Mouse (Mus musculus) lung, embryonic 14.5 days (tissue): Measurements from ENCODE around the gene Uba2. TPM values are rescaled to one million over a fixed set of nuclear protein-coding genes. Genes with fewer than 3 reads are reported as not detected.

Source experiments
- ATAC-seq: fragments of 200-750 bp; cut with Nextera tagmentation; 2 replicates; pipeline ENCODE4 v1.8.0; 2017; ENCODE audit warnings: mild to moderate bottlenecking, moderate TSS enrichment, moderate library complexity; ENCODE audit not compliant: insufficient read depth
- DNase-seq: peaks from one replicate; pipeline ENCODE4 v3.0.0-alpha.2; 2015
- H3K27ac ChIP-seq: fragments of 300-500 bp; sonication (generic); 2 replicates; pipeline ENCODE4 v1.5.1; 2014; ENCODE audit warnings: low read depth, mild to moderate bottlenecking, moderate library complexity
- H3K27me3 ChIP-seq: fragments of 300-500 bp; sonication (generic); 2 replicates; pipeline ENCODE4 v1.6.1; 2014; ENCODE audit warnings: low read length, control low read depth; ENCODE audit not compliant: insufficient read depth
- H3K36me3 ChIP-seq: fragments of 300-500 bp; sonication (generic); 2 replicates; pipeline ENCODE4 v1.6.1; 2014; ENCODE audit warnings: control low read depth; ENCODE audit not compliant: insufficient read depth
- H3K4me1 ChIP-seq: fragments of 300-500 bp; sonication (generic); 2 replicates; pipeline ENCODE4 v1.6.1; 2014; ENCODE audit warnings: antibody characterized with exemption, control low read depth; ENCODE audit not compliant: insufficient read depth
- H3K4me2 ChIP-seq: fragments of 300-500 bp; sonication (generic); 2 replicates; pipeline ENCODE4 v1.6.1; 2014; ENCODE audit warnings: mild to moderate bottlenecking
- H3K4me3 ChIP-seq: fragments of 300-500 bp; sonication (generic); 2 replicates; pipeline ENCODE4 v1.5.1; 2014; ENCODE audit warnings: low read depth, low read length
- H3K9ac ChIP-seq: fragments of 300-500 bp; sonication (generic); 2 replicates; pipeline ENCODE4 v1.6.1; 2014
- H3K9me3 ChIP-seq: fragments of 300-500 bp; sonication (generic); 2 replicates; pipeline ENCODE4 v1.6.1; 2016; ENCODE audit warnings: low read depth, low read length, control low read depth
- CTCF ChIP-seq: IDR thresholded peaks from 2 replicates; pipeline ENCODE4 v1.5.1; 2016; ENCODE audit warnings: antibody characterized with exemption, low read depth
- WGBS: fragments of 180-500 bp; shearing (Covaris S2); extraction: QIAGEN DNeasy Blood & Tissue Kit; methylation state at CpG from one replicate; pipeline ENCODE4 v1.1.7; 2014; 5-methylcytosine and 5-hydroxymethylcytosine counted together
- polyA plus RNA-seq: library from polyadenylated mRNA; unstranded; fragments of >200 nt; fragmentation: Nextera tagmentation; extraction: Ambion mirVana; gene quantifications from 2 replicates; pipeline ENCODE4 v1.2.1, GENCODE M21; 2014

The Uba2 gene
- 229 and 231 TPM in 2 replicates for polyA plus RNA-seq

DNA sequence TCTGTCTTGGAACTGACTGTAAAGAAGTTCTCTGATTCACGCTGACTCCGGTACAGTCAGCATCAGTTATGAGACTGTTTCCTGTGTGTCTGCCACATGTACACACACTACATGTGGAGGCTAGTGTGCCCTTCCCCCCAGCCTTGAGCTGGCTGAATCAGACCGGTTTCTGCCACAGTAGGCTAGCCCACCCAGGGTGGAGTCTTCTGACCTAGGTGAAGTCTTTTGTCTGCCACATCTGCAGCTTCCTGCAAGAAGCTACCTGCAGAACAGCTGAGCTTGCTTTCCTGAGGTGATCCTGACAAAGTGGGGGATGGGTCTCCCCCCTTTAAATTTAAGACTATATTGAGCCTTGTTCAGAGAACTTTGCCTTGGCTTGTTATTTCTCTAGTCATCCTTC is at the start of gene Uba2:
Uba2 (minus strand) TSS at position 146 of the 400 bp plus-strand sequence.
- Histone ChIP-seq H3K4me1 (0 out of 2 replicates have a peak, but pooled peaks cover 3% of the 10 kb centered on the region), H3K27ac (peak within 1 kb of the TSS; percentile 89), H3K27me3 (no peaks in the 10 kb centered on the region), H3K9me3 (no peaks in the 10 kb centered on the region), H3K36me3 (peaks cover 10% of the 10 kb centered on the region), H3K4me2 (peak within 1 kb of the TSS; percentile 71), H3K9ac (peak within 1 kb of the TSS; percentile 96), H3K4me3 (peak within 1 kb of the TSS; percentile 96)
- no peak for DNase-seq
- TF ChIP-seq CTCF, result no peak
- WGBS, result 79% methylated on average over 3 of the region's 3 CpGs
- no peak for ATAC-seq

DNA sequence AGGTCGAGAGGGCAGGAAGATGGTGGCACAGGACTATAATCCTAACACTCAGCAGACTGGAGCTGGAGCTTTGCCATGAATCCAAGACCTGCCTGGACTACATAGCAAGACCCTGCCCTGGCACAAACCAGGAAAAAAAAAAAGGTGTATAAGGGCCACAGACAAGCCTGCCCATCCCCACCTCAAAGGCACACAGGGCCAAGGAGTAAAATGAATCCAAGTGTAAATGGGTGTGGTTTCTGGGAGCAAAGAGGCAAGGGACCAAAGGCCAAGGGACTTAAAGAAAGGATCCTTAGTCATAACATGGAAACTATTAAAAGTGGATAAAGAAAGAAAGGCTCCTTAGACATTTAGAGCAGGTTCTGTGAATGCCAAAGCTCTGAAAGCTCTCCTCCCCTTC is 49.1 kb upstream of the Uba2 start:
- no peak overlapping the region for H3K9ac ChIP-seq
- no peak for ATAC-seq
- H3K4me3 ChIP-seq, result no peak overlapping the region
- DNase-seq, result no peak
- H3K4me2 ChIP-seq, result no peak overlapping the region
- no peak overlapping the region for H3K27ac ChIP-seq
- no peaks in the 10 kb centered on the region for H3K27me3 ChIP-seq
- no peak for TF ChIP-seq CTCF
- 70% methylated on average over 1 of the region's 1 CpGs for WGBS
- H3K9me3 ChIP-seq, result no peaks in the 10 kb centered on the region
- no peaks in the 10 kb centered on the region for H3K4me1 ChIP-seq
- peaks cover 98% of the 10 kb centered on the region for H3K36me3 ChIP-seq

DNA sequence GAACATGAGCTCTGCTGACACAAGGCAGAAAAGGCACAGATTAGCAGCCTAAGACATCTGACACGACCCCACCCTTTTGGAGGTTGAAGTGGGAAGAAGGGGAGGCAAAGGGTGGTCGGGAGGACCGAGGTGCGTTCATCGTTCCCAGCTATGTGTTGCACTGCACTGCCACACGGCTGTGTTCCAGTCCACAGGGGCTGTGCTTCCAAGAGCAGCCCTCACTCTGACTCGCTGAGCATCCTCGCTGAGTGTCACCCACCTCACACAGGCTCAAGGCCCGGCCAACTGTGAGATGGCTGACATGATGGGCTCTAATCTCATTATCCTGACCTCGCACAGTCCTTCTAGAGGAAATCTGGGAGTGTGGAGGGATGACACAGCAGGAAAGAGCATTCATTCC is 47.1 kb upstream of the Uba2 start:
- no peak overlapping the region for H3K9ac ChIP-seq
- H3K27me3 ChIP-seq, result no peaks in the 10 kb centered on the region
- DNase-seq, result no peak
- H3K4me3 ChIP-seq, result no peak overlapping the region
- TF ChIP-seq CTCF, result no peak
- WGBS, result 85% methylated on average over 10 of the region's 10 CpGs
- H3K27ac ChIP-seq, result no peak overlapping the region
- peaks cover 98% of the 10 kb centered on the region for H3K36me3 ChIP-seq
- H3K9me3 ChIP-seq, result no peaks in the 10 kb centered on the region
- H3K4me1 ChIP-seq, result no peaks in the 10 kb centered on the region
- H3K4me2 ChIP-seq, result no peak overlapping the region
- ATAC-seq, result no peak

DNA sequence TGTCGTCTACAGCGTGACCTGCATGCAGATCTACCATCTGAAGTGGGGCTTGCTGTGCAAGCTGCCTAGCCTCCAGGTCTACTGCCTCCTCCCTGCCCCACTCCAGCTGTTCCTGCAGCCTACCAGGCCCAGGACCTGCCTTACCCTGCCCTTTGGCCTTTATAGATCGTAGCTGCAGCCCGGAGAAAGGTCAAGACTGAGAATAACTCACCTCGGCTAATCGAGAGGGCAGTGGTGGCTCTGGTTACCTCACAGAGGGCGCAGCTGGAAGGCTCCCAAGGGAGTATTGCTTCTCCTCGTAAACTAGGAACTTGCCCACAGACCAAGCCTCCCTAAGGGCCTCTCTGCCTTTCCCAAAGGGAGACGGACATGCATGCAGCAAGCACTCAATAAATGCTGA is 46.1 kb upstream of the Uba2 start:
- peaks cover 98% of the 10 kb centered on the region for H3K36me3 ChIP-seq
- H3K4me2 ChIP-seq, result no peak overlapping the region
- WGBS, result 89% methylated on average over 9 of the region's 9 CpGs

DNA sequence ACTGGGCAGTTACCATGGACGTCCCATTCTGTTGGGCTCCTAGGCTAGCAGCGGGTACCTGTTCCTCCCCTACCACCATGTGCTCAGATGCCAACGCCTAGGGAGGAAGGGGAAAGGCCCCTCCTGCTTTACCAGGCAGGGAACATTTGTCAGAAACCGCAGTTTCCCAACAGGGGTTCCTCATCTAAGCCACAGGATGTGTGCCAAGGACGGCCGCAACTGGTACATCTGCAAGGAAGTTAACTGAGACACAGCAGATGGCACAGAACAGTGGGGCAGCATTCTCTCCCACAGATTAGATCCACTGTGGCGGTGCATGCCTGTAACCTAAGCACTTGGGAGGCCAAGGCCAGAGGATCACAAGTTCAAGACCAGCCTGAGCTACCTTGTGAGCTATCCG is 45.2 kb upstream of the Uba2 start:
- no peak for TF ChIP-seq CTCF
- H3K27me3 ChIP-seq, result no peaks in the 10 kb centered on the region
- H3K4me3 ChIP-seq, result no peak overlapping the region
- H3K27ac ChIP-seq, result no peak overlapping the region
- H3K4me2 ChIP-seq, result no peak overlapping the region
- DNase-seq (no peak), ATAC-seq (no peak)
- WGBS, result 92% methylated on average over 8 of the region's 8 CpGs
- no peaks in the 10 kb centered on the region for H3K4me1 ChIP-seq
- peaks cover 97% of the 10 kb centered on the region for H3K36me3 ChIP-seq
- no peaks in the 10 kb centered on the region for H3K9me3 ChIP-seq
- H3K9ac ChIP-seq, result no peak overlapping the region

More for the DNA sequence above, 46.1 kb upstream of the Uba2 start:
- no peak overlapping the region for H3K4me3 ChIP-seq
- DNase-seq (no peak), ATAC-seq (no peak)
- H3K27ac ChIP-seq, result no peak overlapping the region
- H3K4me1 ChIP-seq, result no peaks in the 10 kb centered on the region
- H3K27me3 ChIP-seq, result no peaks in the 10 kb centered on the region
- H3K9me3 ChIP-seq, result no peaks in the 10 kb centered on the region
- no peak for TF ChIP-seq CTCF
- H3K9ac ChIP-seq, result no peak overlapping the region

DNA sequence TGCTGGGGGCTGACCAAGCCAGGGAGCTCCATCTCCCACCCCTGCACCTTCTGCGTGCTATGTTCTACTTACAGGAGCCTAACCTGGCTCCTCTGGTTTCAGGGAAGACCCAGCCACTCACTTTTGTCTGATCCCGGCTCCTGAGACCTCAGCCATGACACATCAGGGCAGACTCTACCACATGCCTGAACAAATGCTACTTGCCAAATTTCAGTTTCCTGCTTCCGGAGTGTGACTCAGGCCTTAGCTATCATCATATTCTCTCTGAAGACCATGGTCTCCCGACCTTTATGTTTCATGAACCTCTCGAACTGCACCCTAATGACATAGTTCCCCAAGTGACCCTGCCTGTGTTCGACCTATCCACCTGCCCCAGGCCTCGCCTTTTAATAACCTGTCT is 43.9 kb upstream of the Uba2 start:
- ATAC-seq, result no peak
- H3K9ac ChIP-seq, result no peak overlapping the region
- H3K36me3 ChIP-seq, result peaks cover 98% of the 10 kb centered on the region
- no peak overlapping the region for H3K4me2 ChIP-seq
- no peak overlapping the region for H3K4me3 ChIP-seq
- TF ChIP-seq CTCF, result no peak
- no peaks in the 10 kb centered on the region for H3K4me1 ChIP-seq
- H3K27ac ChIP-seq, result no peak overlapping the region
- 86% methylated on average over 7 of the region's 7 CpGs for WGBS
- no peaks in the 10 kb centered on the region for H3K27me3 ChIP-seq
- H3K9me3 ChIP-seq, result no peaks in the 10 kb centered on the region
- no peak for DNase-seq

DNA sequence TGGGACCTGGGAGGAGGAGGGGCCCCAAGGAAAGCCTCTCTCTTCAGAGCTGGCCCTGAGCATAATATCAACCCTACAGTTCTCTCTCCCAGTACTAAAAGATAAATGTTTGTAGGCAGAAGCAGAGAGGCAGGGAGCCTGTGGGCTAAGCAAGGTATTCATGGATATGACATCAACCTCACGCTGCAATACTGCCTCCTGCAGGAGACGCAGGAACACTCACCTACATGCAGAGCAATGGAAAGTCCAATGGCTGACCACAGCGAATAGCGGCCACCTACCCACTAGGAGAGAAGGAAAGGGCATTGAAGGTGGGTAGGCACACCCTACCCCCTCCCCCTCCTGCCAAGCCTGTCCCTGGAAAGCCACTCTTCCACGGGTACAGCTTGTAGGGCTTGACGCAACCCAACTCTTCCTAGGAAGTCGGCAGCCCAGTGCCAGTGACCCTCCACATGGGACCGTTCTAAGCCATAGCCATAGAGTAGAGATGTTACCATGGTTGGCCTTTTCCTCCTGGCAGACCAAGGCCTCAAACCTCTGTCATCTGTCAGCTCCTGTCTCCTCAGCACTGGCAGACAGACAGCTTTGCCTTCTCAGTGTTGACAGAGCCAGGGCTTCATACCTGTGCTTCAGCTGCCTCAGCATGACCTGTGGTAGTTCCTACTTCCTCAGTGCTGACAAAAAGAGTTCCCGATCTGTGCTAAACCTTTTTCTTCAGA is 38.8 kb upstream of the Uba2 start:
- peak; percentile 35; the same call in 1 of the 2 replicates for TF ChIP-seq CTCF
- peaks cover 98% of the 10 kb centered on the region for H3K36me3 ChIP-seq
- H3K9me3 ChIP-seq, result no peaks in the 10 kb centered on the region
- no peaks in the 10 kb centered on the region for H3K27me3 ChIP-seq
- ATAC-seq (no peak), DNase-seq (no peak)
- 92% methylated on average over 9 of the region's 9 CpGs for WGBS
- H3K4me3 ChIP-seq, result no peak overlapping the region
- no peak overlapping the region for H3K4me2 ChIP-seq
- H3K9ac ChIP-seq, result no peak overlapping the region
- no peak overlapping the region for H3K27ac ChIP-seq
- no peaks in the 10 kb centered on the region for H3K4me1 ChIP-seq
